Mouse (Mus musculus) adrenal gland, postnatal 14 days (tissue): ENCODE measurements around the gene Atp6ap2. TPM values are rescaled to one million over a fixed set of nuclear protein-coding genes. Genes with fewer than 3 reads are reported as not detected.
A peak's percentile ranks its signal among the peaks of the same experiment; 100 is the strongest.
"Not testable (repeated sequence)": the region's sequence is repeated elsewhere in the genome, so short reads cannot be mapped to it uniquely, and the experiment has no call there.

Experiments used
- DNase-seq: peaks from one replicate; pipeline ENCODE4 v3.0.0; 2021; ENCODE audit warnings: mixed read lengths
- long read RNA-seq, 2 experiments: library from polyadenylated mRNA; stranded (forward); transcript quantifications; one replicate each; pipeline ENCODE4 v2.0.0; 2021
- total RNA-seq: library from RNA; stranded (reverse); gene quantifications from 2 replicates; pipeline ENCODE4 v1.2.3, GENCODE M21; 2021

Gene Atp6ap2
- total RNA-seq: 43.4 and 48.6 TPM in 2 replicates
- long read RNA-seq, experiment 1, transcript Atp6ap2-201 (9 exons, 2,324 nt): major isoform, 105 of 114 reads
- long read RNA-seq, experiment 1, partial matches to known transcripts: 6 of 114 reads
- long read RNA-seq, experiment 1, other reads (novel, unspliced or antisense): 3 of 114 reads
- long read RNA-seq, experiment 2, transcript Atp6ap2-201 (9 exons, 2,324 nt): major isoform, 70 of 78 reads
- long read RNA-seq, experiment 2, partial matches to known transcripts: 6 of 78 reads
- long read RNA-seq, experiment 2, other reads (novel, unspliced or antisense): 2 of 78 reads

DNA sequence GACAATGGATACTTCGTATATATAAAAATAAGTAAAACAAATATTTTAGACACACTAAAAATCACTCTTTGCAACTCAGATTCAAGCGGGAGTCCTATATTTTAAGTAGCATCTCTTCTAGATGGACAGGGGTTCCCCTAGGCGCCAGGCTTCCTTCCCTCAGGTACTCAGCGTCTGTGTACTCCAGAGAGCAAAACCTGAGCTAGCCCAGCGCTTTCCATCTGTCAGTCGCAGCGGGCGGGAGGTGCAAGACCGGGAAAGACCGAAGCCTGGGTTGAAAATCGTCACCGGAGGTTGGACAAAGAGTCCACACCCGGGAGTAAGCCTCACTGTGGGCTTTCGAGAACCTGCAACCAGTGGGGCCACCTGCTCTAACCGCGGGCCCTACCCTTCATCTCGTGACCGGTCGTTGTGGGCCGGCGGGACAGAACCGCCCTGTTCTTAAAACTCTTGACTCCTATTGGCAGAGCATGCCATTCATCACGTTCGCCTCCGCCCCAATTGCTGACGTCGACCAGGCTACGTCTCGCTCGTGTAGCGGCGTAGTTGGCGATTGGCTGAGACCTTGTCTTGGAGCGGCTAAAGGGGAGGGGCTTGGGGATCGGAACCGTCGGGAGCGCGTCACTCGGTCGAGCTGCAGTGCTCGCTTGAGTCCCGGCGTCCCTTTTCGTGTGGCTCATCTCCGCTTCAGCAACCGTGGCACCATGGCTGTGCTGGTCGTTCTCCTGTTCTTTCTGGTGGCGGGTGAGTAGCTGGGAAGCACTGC lies at the start of gene Atp6ap2:
Atp6ap2 (plus strand) TSS at position 610 of the 766 bp plus-strand sequence.
- DNase-seq: peak; percentile 93

DNA sequence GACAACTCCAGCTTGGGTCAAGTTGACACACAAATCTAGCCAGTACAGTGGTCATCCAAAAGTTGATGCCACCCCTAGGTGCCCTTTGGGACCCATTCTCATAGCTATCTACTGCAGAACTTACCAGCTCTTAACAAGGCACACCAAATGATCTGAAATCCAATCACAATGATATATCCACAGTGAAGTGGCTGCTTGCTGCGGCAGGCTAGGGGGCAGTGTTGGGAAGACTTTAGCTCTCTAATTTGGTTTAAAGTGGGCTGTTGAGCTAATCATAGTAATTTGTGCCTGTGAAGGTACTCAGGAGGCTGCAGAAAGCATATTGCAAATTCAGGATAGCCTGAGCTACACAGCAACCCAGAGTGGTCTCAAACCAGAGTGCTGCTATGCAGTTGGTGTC lies 43.2 kb upstream of the Atp6ap2 start:
- no peak for DNase-seq

DNA sequence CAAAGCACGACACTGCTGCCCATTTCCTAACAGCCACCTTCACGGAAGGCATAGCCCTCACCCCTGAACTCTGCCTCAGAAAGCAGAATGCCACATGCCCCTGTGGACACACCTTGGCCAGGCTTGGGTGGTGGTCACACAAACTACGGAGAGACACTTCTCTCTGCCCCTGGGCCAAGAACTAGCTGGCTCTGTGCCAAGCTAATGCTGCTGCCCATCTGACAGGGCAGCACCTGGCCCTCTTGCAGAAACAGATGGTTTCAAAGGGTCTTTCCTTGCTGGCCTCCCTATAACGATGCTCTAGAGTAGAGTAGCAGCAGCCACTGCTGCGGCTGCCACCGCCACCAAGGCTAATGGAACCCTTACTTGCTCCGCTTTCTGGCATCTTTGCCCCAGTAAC lies 30.5 kb upstream of the Atp6ap2 start:
- no peak for DNase-seq

DNA sequence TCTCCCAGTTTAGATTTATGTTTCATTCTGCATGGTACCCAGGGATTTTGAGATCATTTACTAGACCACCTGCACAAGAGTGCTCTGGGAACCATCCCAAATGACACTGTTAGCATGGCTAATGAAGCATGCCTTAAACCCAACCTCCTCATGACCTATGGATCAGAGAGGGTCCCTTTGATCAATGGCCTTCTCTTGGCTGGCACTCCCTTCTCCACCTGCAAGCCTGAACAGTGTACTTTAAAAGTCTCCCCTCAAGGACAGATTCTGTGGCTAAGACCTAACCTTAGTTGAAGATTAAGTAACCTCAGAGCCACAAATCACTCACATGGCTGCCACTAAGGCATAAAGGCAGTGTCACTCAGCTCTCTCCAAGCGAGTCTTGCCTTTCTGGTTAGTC lies 16.2 kb upstream of the Atp6ap2 start:
- no peak for DNase-seq

DNA sequence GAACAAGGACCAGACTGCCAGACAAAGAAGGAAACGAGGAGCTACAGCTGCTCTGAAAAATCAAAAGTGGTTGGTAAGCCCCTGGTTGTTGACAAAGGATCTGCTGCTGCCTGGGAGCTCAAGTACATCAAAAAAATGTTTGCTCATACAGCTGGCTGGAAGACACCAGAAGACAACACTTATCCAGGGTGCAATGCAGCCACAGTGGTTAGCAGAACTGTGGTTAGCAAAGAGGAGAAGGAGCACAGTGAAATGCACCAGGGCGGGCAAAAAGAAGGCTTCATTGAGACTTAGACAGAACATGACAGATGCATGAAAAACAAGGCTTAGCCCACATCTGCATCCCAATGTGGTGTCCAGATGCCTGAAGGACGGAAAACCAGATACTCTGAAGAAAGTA lies 9.7 kb upstream of the Atp6ap2 start:
- no peak for DNase-seq

DNA sequence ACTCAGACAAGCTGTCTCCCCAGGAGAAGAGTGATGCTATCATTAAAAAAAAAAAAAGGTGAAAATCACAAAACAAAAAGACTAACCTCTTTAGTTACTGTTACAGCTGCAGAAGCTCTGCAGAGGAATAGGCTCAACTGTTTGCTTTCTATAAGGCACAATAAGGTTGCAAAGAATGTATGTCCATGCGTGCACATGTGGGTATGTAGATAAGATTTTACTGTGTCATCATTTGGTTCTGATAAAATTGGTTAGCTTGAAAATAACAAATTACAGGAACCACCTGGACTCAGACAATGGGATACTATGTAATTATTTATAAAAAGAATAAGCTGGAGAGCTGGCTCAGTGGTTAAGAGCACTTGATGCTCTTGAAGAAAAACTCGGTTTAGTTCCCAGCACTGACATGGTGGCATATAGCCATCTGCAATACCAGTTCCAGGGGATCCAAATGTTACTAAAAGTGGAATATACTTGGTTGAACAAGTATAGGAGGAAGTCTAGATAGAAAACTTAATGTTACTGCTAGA lies 9.2 kb upstream of the Atp6ap2 start:
- no peak for DNase-seq

DNA sequence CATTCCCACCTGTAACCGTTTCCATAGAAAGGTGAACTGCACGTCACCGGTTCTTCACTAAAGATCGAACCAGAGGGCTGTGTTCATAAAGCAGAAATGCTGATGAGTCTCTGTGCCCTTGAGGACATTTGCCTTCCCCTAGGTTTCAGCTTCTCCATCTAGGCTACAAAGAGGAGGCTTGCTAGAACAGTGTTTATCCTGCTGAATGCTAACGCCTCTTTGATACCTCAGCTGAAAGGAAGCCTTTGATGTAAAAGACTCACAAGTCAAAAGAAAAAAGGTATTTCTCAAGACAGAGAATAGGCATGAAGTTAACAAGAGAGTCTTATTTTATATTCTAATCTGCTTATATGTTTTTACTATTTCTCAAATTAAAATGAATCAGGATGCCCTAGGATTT lies 4.3 kb upstream of the Atp6ap2 start:
- no peak for DNase-seq

DNA sequence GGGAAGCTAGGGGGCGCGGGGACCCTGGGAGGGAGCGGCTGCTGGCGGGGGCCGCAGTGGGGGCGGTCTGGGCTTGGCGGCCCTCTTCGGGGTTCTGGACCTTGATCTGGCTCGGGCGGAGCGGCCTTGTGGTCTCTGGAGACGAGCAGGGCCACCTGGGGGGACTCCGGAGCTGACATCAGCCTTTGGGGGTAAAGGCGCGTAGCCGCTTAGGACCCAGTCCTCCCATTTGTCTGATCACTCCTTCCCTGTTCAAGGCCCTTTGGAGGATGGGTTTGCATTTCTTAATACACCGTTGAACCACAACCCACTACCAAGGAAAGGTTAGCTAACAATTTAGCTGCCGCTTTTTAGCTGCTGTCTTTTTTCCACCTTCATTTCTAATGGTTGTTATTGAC lies 356 bp downstream of the Atp6ap2 start:
- no peak for DNase-seq

DNA sequence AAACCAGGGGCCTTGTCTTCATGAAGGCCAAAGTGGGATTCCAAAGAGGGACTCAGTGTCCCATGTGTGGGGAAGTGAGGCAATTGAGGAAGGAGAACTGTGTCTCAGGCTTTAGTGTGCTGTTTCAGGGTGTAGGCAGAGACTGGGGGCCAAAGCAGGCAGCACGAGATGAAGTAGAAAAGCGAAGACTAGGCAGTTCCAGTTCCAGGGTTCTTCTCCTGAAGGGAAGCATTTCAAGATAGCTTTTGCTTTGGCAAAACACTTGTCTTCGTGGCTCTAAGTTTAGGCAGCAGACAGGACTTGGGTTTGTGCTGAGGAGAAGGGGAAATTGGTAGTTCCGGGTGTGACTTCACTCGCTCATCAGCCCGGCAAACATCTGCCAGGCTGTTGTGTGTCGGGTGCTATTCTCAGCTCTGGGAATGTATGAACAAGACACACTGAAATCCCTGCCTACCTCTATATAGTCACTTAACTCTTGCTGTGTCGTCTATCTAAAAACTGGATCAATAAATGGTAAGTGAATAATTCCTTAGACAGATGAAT lies 3.9 kb downstream of the Atp6ap2 start:
- no peak for DNase-seq

DNA sequence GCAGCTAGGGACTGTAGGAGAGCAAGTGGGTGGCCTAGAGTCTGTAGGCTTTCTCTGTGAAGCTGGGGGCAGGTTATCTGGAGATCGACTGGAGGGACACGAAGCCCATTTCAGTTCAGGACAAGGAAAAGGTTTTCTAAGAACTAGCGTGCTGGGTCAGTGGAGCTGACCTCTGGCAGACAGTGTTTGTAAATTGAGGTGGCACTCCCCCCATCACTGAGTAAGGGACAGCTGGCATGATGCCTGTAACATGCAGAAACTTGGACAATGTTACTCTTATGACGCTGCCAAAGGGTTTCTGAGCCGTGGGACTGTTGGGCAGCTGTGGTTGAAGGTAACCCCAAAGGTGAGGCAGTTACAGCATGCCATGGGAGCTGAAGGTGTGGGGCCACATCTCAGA lies 4.4 kb downstream of the Atp6ap2 start:
- peak; percentile 6 for DNase-seq

DNA sequence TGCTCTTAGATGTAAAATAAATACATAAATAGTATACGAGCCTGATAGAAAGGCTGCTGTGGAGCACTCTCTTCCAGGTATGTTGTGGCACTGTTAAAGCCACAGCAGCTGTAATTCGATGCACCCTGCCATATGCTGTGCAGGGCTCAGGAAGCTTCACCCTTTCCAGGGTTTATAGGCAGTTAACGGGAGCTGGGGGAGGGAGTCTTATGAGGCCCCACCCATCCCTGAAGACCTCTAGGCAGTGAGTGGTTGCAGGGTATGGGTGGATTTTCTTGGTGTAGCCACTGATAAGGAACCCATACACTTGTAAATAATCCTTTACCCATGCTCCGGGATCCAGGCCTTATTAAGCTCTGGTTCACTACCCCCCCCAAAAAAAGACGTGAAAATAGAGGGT lies 6.2 kb downstream of the Atp6ap2 start:
- DNase-seq: no peak

DNA sequence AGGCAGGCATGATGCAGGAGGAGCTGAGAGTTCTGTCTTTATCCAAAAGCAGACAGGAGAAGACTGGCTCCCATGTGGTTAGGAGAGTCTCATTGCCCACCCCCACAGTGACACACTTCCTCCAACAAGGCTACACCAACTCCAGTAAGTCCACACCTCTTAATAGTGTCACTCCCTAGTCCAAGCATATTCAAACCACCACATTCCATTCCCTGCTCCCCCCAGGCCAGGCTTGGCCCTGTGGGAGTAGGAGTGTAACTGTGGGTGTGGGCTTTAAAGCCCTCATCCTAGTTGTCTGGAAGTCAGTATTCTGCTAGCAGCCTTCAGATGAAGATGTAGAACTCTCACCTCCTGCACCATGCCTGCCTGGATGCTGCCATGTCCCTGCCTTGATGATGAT lies 22.9 kb downstream of the Atp6ap2 start:
- DNase-seq: not testable (repeated sequence)

DNA sequence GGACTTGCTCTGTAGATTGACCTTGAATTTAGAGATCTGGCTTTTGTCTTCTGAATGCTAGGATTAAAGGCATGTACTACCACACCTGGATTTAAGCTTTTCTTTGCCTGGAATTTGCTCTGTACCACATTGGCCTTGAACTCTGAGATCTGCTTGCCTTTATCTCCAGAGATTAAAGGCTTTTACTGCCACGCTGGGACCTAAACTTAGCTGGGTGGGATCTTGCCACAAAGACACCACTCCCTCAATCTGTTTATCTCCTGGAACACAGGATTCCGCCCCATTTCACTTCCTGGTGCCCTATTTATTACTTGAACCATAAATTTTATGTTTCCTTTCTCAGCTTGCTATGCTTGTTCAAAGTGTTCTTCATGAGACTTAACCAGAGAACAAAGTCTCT lies 23.6 kb downstream of the Atp6ap2 start:
- DNase-seq: no peak

DNA sequence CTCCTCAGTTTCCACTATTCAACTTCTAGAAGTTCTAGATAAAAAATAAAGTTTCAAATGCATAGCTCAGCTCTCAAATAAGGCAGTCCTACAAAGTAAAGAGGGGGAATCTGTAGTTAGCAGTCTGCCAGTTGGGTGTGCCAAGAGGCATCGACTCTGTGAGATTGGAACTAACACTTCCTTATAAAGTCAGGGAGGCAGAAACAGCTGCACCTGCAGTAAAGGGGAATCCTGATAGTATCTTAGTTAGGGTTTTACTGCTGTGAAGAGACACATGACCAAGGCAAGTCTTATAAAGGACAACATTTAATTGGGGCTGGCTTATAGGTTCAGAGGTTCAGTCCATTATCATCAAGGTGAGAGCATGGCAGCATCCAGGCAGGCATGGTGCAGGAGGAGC lies 24.8 kb downstream of the Atp6ap2 start:
- DNase-seq: not testable (repeated sequence)

DNA sequence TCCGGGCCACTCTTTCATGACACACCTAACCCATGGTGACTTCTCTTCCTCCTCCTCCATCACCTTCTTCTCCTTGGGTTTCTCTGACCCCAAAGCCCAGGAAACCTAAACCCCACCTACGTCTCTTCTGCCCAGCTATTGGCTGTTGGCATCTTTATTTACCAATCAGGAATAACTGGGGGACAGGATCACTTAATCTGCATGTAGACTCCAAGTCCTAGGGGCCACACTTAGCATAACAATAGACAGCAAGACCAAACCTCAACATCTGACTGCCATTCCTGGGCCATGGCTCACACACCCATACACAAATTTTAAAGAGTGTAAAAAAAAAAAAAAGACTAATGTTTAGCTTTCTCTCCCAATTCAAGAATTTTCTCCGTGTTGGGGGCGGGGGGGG lies 37.5 kb downstream of the Atp6ap2 start:
- no peak for DNase-seq

DNA sequence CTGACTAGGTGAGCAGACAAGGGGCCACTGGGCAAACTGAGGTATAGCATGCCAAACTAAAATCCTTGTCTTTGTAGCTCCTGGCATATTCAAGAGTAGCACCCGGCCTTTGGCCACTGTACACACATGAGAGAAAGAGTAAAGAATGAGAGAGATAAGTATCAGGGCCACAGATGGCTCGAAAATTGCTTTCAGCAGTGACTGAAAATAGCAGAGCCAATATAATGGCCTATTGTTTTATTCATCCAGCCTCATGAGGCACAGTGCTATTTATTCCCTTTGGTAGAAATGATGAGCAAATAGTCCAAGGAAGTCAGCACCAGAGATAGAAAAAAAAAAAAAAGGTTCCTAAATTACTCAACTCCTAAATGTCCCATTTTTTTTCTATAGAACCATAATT lies 57.4 kb downstream of the Atp6ap2 start:
- DNase-seq: no peak

DNA sequence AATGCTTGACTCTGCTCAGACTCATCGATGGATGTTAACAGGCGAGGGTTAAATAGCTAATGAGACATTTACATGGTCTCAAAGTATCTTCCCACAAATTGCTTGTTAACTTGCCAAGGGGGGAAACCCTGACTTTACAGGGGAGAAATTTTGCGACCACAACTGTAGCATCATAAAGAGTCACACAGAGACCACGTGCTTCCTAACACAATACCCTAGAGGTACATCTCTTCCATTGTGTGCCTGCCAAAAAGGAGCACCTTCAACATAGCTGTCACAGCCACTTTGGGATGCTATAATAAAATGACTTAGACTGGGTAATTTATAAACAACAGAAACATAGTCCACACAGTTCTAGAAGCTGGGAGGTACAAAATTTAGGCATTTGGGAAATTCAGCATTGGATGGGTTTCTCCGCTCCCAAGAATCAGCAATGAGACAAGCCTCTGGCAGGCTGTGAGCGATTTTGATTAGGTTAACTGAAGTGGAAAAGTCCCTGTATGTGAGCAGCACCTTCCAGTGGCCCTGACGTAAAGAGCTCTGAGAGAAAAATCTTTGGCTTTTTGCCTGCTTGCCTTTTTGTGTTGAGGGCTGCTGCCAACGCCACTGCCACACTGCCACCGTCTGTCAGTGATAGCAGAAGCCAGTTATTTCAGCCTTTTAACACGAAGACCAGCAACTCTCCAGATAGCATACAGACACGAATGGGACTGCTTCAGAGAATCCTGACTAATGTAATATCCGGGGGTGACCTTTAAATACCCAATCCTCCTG lies 58.1 kb downstream of the Atp6ap2 start:
- DNase-seq: peak; percentile 16

DNA sequence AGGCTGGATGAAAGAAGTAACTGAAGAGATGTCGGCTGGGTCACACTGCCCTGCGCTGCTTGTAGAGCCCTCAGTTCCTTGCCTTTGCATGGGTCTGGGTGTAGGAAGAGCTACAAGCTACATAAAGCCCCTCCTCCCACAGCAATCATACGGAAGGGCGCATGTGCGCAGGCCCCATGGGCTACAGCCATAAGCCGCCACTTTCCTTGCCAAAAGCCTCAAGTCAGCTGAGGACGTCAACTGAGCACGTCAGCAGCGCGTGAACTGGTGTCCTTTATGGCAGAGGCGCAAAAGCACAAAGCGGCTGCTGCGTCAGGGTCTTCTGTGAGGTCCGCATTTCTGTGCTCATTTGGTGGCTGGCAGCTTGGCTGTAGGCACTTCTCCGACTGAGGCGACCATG lies 64.3 kb downstream of the Atp6ap2 start:
- no peak for DNase-seq

DNA sequence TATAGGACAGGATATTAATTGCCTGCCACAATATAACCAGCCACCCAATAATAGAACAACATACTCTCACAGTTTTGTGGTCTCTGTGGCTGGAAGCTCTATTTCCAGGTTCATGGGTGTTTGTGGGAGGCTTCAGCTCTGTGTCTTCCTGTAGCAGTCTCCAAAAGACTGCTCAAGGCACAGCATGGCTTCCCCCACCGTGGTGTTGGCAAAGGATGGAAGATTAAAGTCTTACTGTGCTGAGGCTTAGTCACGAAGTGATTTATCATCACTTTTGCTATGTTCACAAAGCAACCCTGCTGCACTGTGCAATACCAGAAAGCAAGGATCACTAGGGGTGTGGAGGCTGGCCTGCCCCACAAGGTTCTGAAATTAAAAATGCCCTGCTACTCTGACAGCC lies 66.3 kb downstream of the Atp6ap2 start:
- DNase-seq: peak; percentile 17
